Mouse (Mus musculus) kidney, adult 2 months (tissue): ENCODE results near the gene Igf2bp2.

Experiments used
- CTCF ChIP-seq: fragments of 200-500 bp; conservative IDR thresholded peaks from 2 replicates; pipeline ENCODE4 v1.5.1; 2011; ENCODE audit warnings: low read depth, mild to moderate bottlenecking, control low read depth, low read length, moderate library complexity, mixed read lengths; ENCODE audit not compliant: insufficient read depth, insufficient read length
- POLR2A ChIP-seq: fragments of 200-500 bp; IDR thresholded peaks from one replicate; pipeline ENCODE4 v1.6.1; 2011; ENCODE audit warnings: low read depth, low read length, control low read depth

GRCm38 (mm10) chr16:22065536-22065935 is 97.6 kb downstream of the Igf2bp2 start:
- TF ChIP-seq CTCF (no peak), POLR2A (no peak)
